Mouse (Mus musculus): ENCODE measurements at regions not wholly inside any gene's neighbourhood (a gene's known extent, or its start where the extent isn't known, plus 50 kb on each side); places are given as distances from the start of the nearest gene placed in this dataset.

DNA sequence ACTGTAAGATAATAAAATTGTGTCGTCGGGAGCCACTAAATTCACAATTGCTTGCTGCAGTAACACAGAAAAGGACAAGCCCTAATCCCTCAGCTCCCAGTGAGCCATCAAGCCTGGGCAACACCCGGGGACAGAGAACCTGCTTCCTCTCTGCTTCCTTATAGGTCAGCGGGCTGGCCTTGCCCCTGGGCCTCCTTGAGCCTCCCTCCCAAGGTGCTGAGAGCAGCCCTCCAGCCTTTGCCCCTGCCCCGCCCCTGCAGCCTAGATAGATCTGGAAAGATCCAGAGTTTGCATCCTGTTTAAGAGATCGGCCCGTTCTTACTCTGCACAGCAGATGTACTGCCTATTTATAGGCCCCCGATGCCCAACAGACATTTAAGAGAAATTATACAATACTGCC lies 267.0 kb upstream of the 4931429L15Rik start:
- Histone ChIP-seq H3K79me2 (ENCODE audit: control insufficient read depth, insufficient read depth, low read length, poor library complexity) (no peaks in the 10 kb centered on the region), H3K4me3 (ENCODE audit: control insufficient read depth in 1 of 2, insufficient read depth in 1 of 2, low read depth in 2 of 2, low read length in 2 of 2) (no peak overlapping the region), H3K9me3 (replicated peaks; ENCODE audit: insufficient read depth, low read length) (no peaks in the 10 kb centered on the region), H3K27ac (ENCODE audit: control insufficient read depth, low read depth, low read length) (no peak overlapping the region), H3K9ac (ENCODE audit: control insufficient read depth, low read depth, low read length, poor library complexity, severe bottlenecking) (no peak overlapping the region), H3K4me1 (ENCODE audit: control insufficient read depth in 1 of 2, insufficient read depth in 2 of 2, low read length in 2 of 2) (no peaks in the 10 kb centered on the region), H3K36me3 (ENCODE audit: control insufficient read depth in 1 of 2, insufficient read depth in 2 of 2, low read length in 2 of 2) (no peaks in the 10 kb centered on the region), H3K27me3 (ENCODE audit: control insufficient read depth in 1 of 2, insufficient read depth in 2 of 2, low read length in 2 of 2) (no peaks in the 10 kb centered on the region)
- no peak for DNase-seq (ENCODE audit: low read depth, low spot score)
- TF ChIP-seq MYC (IDR thresholded peaks at IDR 0.05; ENCODE audit: low read depth, low read length): no peak
- TF ChIP-seq RCOR1 (IDR thresholded peaks at IDR 0.05; ENCODE audit: low read depth, low read length): no peak
- no peak for TF ChIP-seq CHD1 (IDR thresholded peaks at IDR 0.05; ENCODE audit: low read depth, low read length)
- no peak for TF ChIP-seq EP300 (IDR thresholded peaks at IDR 0.05; ENCODE audit: low read depth in 1 of 2, low read length in 2 of 2)
- TF ChIP-seq ELF1 (IDR thresholded peaks at IDR 0.05; ENCODE audit: low read depth, low read length): no peak
- no peak for TF ChIP-seq UBTF (IDR thresholded peaks at IDR 0.05; ENCODE audit: borderline replicate concordance, insufficient read depth, low read depth, low read length)
- no peak for TF ChIP-seq ZKSCAN1 (IDR thresholded peaks at IDR 0.05; ENCODE audit: low read depth, low read length)
- TF ChIP-seq BHLHE40 (IDR thresholded peaks at IDR 0.05; ENCODE audit: borderline replicate concordance, low read depth, low read length): no peak
- TF ChIP-seq MAZ (IDR thresholded peaks at IDR 0.05; ENCODE audit: low read depth, low read length): no peak
- TF ChIP-seq MEF2A (IDR thresholded peaks at IDR 0.05; ENCODE audit: extremely low read depth, insufficient replicate concordance, low read depth, low read length, poor library complexity, severe bottlenecking): no peak
- no peak for TF ChIP-seq MXI1 (IDR thresholded peaks at IDR 0.05; ENCODE audit: low read depth, low read length)
- no peak for TF ChIP-seq POLR2A (IDR thresholded peaks at IDR 0.05; ENCODE audit: control insufficient read depth in 1 of 2, insufficient read depth in 1 of 2, low read depth in 1 of 2, low read length in 2 of 2, poor library complexity in 1 of 2)
- TF ChIP-seq GATA1 (IDR thresholded peaks at IDR 0.05; ENCODE audit: low read depth, low read length): no peak
- no peak for TF ChIP-seq RAD21 (IDR thresholded peaks at IDR 0.05; ENCODE audit: low read depth, low read length)

DNA sequence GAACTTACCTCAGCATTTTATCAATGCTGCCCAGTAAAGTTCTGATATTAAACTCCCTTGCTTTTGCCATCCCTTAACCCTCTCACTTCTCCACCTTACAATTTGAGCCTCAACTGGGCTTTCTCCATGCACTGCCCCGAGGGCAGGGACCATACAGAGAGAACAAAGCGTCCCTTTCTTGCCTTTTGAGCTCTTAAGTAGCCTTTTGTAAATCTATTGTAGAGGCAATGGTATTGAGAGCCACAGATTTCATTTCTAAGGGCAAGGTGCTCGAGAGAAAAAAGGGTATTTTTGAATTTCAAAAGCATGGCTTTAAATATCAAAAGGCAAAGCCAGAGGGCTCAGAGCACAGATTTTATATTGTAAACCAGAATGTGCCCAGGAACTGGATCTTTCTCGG lies 262.1 kb upstream of the 4931429L15Rik start:
- no peak overlapping the region for H3K9ac ChIP-seq (ENCODE audit: control insufficient read depth, low read depth, low read length, poor library complexity, severe bottlenecking)
- H3K27me3 ChIP-seq (ENCODE audit: control insufficient read depth in 1 of 2, insufficient read depth in 2 of 2, low read length in 2 of 2): no peaks in the 10 kb centered on the region
- no peaks in the 10 kb centered on the region for H3K4me1 ChIP-seq (ENCODE audit: control insufficient read depth in 1 of 2, insufficient read depth in 2 of 2, low read length in 2 of 2)
- H3K79me2 ChIP-seq (ENCODE audit: control insufficient read depth, insufficient read depth, low read length, poor library complexity): no peaks in the 10 kb centered on the region
- H3K4me3 ChIP-seq (ENCODE audit: control insufficient read depth in 1 of 2, insufficient read depth in 1 of 2, low read depth in 2 of 2, low read length in 2 of 2): no peak overlapping the region
- H3K27ac ChIP-seq (ENCODE audit: control insufficient read depth, low read depth, low read length): no peak overlapping the region
- no peak for TF ChIP-seq UBTF (IDR thresholded peaks at IDR 0.05; ENCODE audit: borderline replicate concordance, insufficient read depth, low read depth, low read length)
- TF ChIP-seq RAD21 (IDR thresholded peaks at IDR 0.05; ENCODE audit: low read depth, low read length): no peak
- no peak for TF ChIP-seq GATA1 (IDR thresholded peaks at IDR 0.05; ENCODE audit: low read depth, low read length)
- no peak for TF ChIP-seq SIN3A (IDR thresholded peaks at IDR 0.05; ENCODE audit: low read length)
- no peak for TF ChIP-seq RCOR1 (IDR thresholded peaks at IDR 0.05; ENCODE audit: low read depth, low read length)
- TF ChIP-seq TCF12 (IDR thresholded peaks at IDR 0.05; ENCODE audit: low read depth, low read length): no peak
- TF ChIP-seq HCFC1 (IDR thresholded peaks at IDR 0.05; ENCODE audit: low read depth, low read length): no peak
- no peak for TF ChIP-seq GABPA (IDR thresholded peaks at IDR 0.05; ENCODE audit: low read depth, low read length)
- no peak for TF ChIP-seq ETS1 (IDR thresholded peaks at IDR 0.05; ENCODE audit: low read depth, low read length)
- TF ChIP-seq JUND (IDR thresholded peaks at IDR 0.05; ENCODE audit: low read depth, low read length): no peak
- TF ChIP-seq BHLHE40 (IDR thresholded peaks at IDR 0.05; ENCODE audit: borderline replicate concordance, low read depth, low read length): no peak
- TF ChIP-seq MAZ (IDR thresholded peaks at IDR 0.05; ENCODE audit: low read depth, low read length): no peak
- TF ChIP-seq USF1 (IDR thresholded peaks at IDR 0.05; ENCODE audit: low read depth, low read length): no peak
- no peak for TF ChIP-seq NRF1 (IDR thresholded peaks at IDR 0.05; ENCODE audit: insufficient read depth, low read depth, low read length, poor library complexity, severe bottlenecking)
- H3K9me3 ChIP-seq (replicated peaks; ENCODE audit: insufficient read depth, low read length): no peaks in the 10 kb centered on the region
- H3K36me3 ChIP-seq (ENCODE audit: control insufficient read depth in 1 of 2, insufficient read depth in 2 of 2, low read length in 2 of 2): no peaks in the 10 kb centered on the region
- no peak for DNase-seq (ENCODE audit: low read depth, low spot score)

All from MEL (cell line).